Mouse (Mus musculus) embryo, embryonic 11.5 days (tissue): ENCODE measurements around the gene Ric3.

Experiments
- DNase-seq: peaks from one replicate; pipeline ENCODE4 v3.0.0-alpha.2; 2012; ENCODE audit warnings: low read depth, low spot score

Ric3 gene

GRCm38 (mm10) chr7:109001971-109002370 lies 81.2 kb downstream of the Ric3 start:
- no peak for DNase-seq

GRCm38 (mm10) chr7:109000315-109000954 lies 82.7 kb downstream of the Ric3 start:
- no peak for DNase-seq

DNA sequence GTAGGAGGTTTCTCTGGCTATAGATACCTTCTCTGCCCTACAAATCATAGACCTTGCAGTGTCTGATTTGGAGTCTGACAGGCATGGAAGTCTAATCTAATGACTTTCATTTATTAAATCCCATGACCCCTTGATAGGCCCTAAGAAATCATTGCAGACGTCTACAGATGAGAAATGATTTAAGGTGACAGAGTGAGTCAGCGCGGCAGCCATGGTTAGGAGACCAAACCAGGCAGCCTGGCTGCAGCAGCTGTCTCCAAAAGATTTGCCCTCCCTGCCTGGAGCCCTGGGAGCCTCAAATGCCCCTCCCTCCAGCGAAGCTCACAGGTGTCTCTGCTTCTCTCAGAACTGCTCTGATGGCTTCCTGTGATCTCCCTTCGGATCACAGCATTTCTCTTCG lies 87.0 kb downstream of the Ric3 start:
- DNase-seq: no peak

GRCm38 (mm10) chr7:108993881-108994291 lies 89.2 kb downstream of the Ric3 start:
- no peak for DNase-seq

DNA sequence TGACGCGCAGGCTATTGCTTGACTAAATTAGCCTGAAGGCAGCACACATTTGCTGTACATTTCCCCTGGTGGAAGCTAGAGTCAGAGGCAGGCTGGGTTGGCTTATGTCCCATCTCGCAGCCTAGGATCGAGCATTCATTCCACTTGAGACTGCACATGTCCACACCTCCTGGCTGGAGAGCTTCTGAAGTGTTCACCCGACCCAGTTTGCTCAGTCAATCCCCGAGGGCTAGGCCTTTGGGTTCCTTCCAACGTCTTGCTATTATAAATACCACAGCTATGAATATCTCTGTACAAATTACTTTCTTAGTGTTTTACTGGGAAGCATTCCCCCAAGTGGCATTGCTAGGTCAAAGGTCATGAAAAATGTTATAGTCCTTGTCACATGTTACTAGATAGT lies 89.9 kb downstream of the Ric3 start:
- DNase-seq: no peak

GRCm38 (mm10) chr7:108991207-108991606 lies 91.9 kb downstream of the Ric3 start:
- no peak for DNase-seq

DNA sequence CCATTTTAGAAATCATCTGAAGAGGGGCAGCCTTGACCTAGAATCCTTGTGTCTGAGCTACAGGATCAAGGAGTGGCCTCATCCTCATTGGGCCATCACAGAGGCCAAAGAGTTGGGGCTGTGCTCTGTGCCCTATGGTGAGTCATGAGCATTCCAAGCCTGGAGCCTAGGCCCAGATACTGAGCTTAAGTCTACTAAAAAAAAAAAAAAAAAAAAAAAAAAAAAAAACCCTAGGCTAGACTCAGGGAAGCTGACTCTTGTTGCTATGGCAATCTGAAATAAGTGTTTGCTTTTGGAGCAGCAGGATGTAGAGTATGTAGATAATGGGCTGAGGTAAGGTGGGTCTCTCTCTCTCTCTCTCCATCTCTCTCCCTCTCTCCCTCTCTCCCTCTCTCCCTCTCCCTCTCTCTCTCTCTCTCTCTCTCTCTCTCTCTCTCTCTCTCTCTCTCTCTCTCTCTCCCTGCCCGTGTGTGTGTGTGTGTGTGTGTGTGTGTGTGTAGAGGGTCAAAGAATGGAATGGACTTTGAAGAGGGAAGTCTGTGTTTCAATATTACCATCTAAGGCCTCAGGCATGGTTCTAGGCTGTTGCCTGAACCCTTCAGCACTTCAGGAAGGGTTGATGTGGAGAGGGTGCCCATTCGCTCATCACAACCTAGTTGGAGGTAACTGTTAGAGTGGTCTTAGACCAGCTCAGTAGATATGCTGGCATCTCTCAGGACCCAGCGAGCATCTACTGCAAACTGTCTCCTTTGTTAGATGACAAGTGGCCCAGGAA lies 97.0 kb downstream of the Ric3 start:
- DNase-seq: no peak
